Mouse (Mus musculus) telencephalon, adult 2 months (tissue): Measurements from ENCODE around the gene Hexim2.

ENCODE experiments used
- DNase-seq: peaks from one replicate; pipeline ENCODE4 v3.0.0-alpha.2; 2011; ENCODE audit warnings: low read depth, low spot score

The Hexim2 gene

GRCm38 (mm10) chr11:103173041-103173770 lies 41.0 kb downstream of the Hexim2 start:
- DNase-seq, result no peak

GRCm38 (mm10) chr11:103173771-103174344 lies 41.6 kb downstream of the Hexim2 start:
- DNase-seq, result no peak

DNA sequence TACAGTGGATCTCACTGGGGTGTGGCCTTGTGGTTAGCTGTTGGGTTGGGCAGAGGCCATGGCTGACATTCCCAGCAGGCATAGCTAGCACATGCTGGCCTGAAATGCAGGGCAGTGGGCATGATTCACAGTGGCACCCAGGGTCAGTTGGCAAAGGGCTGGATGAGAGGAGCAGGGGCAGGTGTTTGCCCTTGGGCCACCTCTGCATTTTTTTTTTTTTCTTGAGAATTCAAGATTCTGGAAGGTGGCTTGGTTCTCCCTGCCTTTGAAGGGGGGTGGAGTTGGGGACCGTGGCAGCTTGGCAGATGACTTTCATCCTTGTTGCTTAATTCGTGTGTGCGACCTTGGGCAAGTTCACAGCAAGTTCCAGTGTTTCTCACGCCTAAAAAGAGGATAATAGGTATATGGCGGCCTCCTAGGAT lies 42.2 kb downstream of the Hexim2 start:
- no peak for DNase-seq

- DNase-seq, result no peak
These were observed 42.7 kb downstream of the Hexim2 start for GRCm38 (mm10) chr11:103174891-103175391.

DNA sequence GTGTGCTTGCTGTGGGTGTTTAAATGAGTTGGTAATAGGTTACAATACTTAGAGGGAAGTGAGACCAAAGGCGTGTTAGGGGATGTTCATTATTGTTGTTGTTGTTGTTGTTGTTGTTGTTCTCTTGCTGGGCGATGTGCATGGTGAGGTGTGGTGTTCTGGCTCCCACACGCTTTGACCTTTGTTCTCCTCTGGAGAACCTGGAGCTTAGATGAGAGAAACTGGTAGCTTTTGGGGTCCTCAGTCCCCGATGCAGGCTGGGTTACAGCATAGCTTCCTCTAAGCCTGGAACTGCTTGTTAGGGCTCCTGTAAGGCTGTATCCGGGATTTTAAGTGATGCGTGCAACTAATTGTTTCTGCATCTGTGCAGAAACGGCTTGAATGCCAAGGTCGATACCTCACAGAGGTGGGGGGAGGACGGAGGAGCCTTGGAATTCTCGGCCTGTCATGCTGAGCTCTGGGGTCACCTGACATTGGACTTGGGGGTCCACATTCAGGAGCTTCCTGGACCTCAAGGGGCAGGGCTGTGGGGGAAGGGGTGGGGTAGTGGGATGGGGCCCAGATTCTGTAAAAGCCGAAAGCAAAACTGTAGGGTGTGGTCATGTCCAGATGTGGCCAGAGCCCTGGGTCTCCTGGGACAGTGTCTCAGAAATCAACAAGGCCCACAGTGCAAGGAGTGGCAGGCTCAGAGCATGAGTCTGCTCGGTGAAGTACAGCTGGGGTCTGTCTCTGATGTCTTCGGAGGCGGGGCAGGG lies 43.6 kb downstream of the Hexim2 start:
- DNase-seq, result no peak

GRCm38 (mm10) chr11:103176510-103176909 lies 44.3 kb downstream of the Hexim2 start:
- no peak for DNase-seq

- no peak for DNase-seq
These were observed 45.0 kb downstream of the Hexim2 start for GRCm38 (mm10) chr11:103177216-103177615.

GRCm38 (mm10) chr11:103177815-103178485 lies 45.7 kb downstream of the Hexim2 start:
- DNase-seq, result no peak

- no peak for DNase-seq
These were observed 46.5 kb downstream of the Hexim2 start for GRCm38 (mm10) chr11:103178748-103179147.

DNA sequence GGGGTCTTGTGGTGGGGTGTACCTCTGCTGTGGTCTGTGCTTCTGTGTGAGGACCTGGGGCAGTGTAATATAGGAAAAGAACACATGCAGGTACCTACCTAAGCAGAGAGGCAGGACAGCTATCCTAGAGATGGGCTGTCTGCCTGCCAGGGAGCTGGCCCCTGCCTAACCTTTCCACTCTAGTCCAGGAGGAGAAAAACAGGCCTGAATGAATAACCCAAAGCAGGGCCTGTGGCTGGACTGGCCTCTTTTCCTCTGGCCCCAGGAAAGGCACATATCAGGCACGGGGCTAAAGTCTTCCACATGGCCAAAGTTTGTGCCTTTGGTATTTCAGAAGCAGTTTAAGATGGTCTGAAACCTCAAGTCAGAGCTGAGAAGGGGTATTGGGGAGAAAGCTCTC lies 48.2 kb downstream of the Hexim2 start:
- no peak for DNase-seq

GRCm38 (mm10) chr11:103181349-103181748 lies 49.1 kb downstream of the Hexim2 start:
- DNase-seq, result no peak

DNA sequence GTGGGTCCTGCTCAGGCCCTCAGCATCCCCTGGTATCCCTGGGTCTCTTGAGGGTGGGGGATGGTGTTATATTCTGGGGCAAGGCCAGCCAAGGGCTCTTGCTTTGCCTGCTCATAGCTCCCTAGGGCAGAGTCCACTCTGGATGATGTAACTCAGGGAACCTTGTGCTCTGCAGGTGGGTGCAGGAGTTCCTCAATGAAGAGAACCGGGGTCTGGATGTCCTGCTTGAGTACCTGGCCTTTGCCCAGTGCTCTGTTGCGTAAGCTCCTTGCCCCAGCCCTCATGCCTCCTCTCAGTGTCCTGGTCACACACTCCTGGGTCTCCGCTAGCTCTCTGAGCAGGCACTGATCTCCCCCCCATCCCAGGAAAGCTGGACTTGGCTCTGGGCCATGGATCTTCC lies 49.7 kb downstream of the Hexim2 start:
- DNase-seq, result no peak

GRCm38 (mm10) chr11:103184891-103185290 lies 52.7 kb downstream of the Hexim2 start:
- no peak for DNase-seq
